Mouse (Mus musculus): ENCODE data around the gene B4galnt2. TPM values are rescaled to one million over a fixed set of nuclear protein-coding genes. Genes with fewer than 3 reads are reported as not detected.

B4galnt2 gene
- polyA plus RNA-seq, 1 experiment, result not detected

- TF ChIP-seq TAL1 (IDR thresholded peaks at IDR 0.05; ENCODE audit: low read length) (no peak), GATA1 (IDR thresholded peaks at IDR 0.05; ENCODE audit: low read length) (no peak)
- Histone ChIP-seq H3K9me3 (ENCODE audit: control insufficient read depth, low read length) (peaks cover 26% of the 10 kb centered on the region), H3K27me3 (ENCODE audit: control insufficient read depth) (peaks cover 85% of the 10 kb centered on the region), H3K36me3 (ENCODE audit: control insufficient read depth) (peaks cover 57% of the 10 kb centered on the region), H3K4me3 (replicated peaks) (no peak overlapping the region), H3K4me1 (ENCODE audit: control insufficient read depth) (peaks cover 87% of the 10 kb centered on the region)
These were observed 83.0 kb downstream of the B4galnt2 start for GRCm38 (mm10) chr11:95831641-95832040.

DNA sequence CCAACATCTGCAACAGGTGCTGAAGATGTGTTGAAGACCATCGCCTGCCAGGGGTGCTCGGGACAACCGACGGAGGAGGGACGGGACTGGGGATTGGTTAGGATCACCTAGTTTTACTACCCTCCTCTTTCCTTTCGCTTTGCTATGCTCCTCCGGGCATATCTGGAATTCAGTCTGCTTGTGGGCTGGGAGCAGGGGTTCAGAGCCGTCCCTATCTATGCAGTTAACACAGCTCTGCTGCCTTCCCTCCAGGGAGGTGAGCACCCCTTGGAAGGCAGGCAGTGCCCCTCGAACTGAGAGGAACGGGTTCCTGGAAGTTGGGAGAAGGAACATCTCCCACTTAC lies 83.4 kb downstream of the B4galnt2 start:
- Histone ChIP-seq H3K27me3 (ENCODE audit: control insufficient read depth) (peaks cover 84% of the 10 kb centered on the region), H3K9me3 (ENCODE audit: control insufficient read depth, low read length) (peaks cover 26% of the 10 kb centered on the region), H3K4me1 (ENCODE audit: control insufficient read depth) (peaks cover 89% of the 10 kb centered on the region), H3K36me3 (ENCODE audit: control insufficient read depth) (peaks cover 57% of the 10 kb centered on the region), H3K4me3 (replicated peaks) (peak overlapping the region; percentile 8)
- TF ChIP-seq GATA1 (IDR thresholded peaks at IDR 0.05; ENCODE audit: low read length) (no peak), TAL1 (IDR thresholded peaks at IDR 0.05; ENCODE audit: low read length) (no peak)

GRCm38 (mm10) chr11:95830411-95831275 lies 84.0 kb downstream of the B4galnt2 start:
- Histone ChIP-seq H3K4me3 (replicated peaks) (peak overlapping the region; percentile 10), H3K9me3 (ENCODE audit: control insufficient read depth, low read length) (peaks cover 26% of the 10 kb centered on the region), H3K4me1 (ENCODE audit: control insufficient read depth) (peaks cover 88% of the 10 kb centered on the region), H3K27me3 (ENCODE audit: control insufficient read depth) (peaks cover 80% of the 10 kb centered on the region), H3K36me3 (ENCODE audit: control insufficient read depth) (peaks cover 57% of the 10 kb centered on the region)
- TF ChIP-seq TAL1 (IDR thresholded peaks at IDR 0.05; ENCODE audit: low read length) (no peak), GATA1 (IDR thresholded peaks at IDR 0.05; ENCODE audit: low read length) (no peak)

DNA sequence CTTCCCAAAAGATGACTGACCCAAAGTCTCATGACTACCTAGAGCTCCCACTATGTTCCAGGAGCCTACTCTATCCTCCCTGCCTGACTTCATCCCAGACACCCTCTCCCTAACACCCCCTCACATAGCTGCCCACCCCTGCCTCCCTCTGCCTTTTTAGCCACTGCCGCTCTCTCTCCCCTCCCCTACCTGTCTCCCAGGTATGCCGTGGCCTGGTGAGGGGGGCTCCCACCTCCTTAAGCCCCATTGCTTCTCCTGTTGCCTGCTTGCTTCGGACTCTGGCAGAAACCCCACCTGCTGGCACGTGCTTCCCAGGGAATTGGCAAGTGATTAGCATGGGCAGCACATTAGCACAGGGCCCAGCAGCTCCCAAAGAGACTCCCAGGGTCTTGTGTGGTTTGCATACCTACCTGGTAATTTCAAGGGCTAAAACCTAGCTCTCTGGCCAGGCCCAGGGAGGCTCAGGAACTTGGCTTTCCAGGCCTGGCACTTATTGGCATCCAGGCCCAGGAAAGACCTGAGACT lies 85.1 kb downstream of the B4galnt2 start:
- H3K9me3 ChIP-seq (ENCODE audit: control insufficient read depth, low read length), result peaks cover 26% of the 10 kb centered on the region
- peaks cover 84% of the 10 kb centered on the region for H3K27me3 ChIP-seq (ENCODE audit: control insufficient read depth)
- H3K36me3 ChIP-seq (ENCODE audit: control insufficient read depth), result peaks cover 57% of the 10 kb centered on the region
- H3K4me3 ChIP-seq (replicated peaks), result no peak overlapping the region
- TF ChIP-seq GATA1 (IDR thresholded peaks at IDR 0.05; ENCODE audit: low read length), result no peak
- TF ChIP-seq TAL1 (IDR thresholded peaks at IDR 0.05; ENCODE audit: low read length), result no peak
- H3K4me1 ChIP-seq (ENCODE audit: control insufficient read depth), result peaks cover 88% of the 10 kb centered on the region

GRCm38 (mm10) chr11:95828181-95828964 lies 86.3 kb downstream of the B4galnt2 start:
- H3K27me3 ChIP-seq (ENCODE audit: control insufficient read depth), result peaks cover 73% of the 10 kb centered on the region
- H3K36me3 ChIP-seq (ENCODE audit: control insufficient read depth), result peaks cover 57% of the 10 kb centered on the region
- peaks cover 86% of the 10 kb centered on the region for H3K4me1 ChIP-seq (ENCODE audit: control insufficient read depth)
- peak overlapping the region; percentile 61 for H3K4me3 ChIP-seq (replicated peaks)
- no peak for TF ChIP-seq TAL1 (IDR thresholded peaks at IDR 0.05; ENCODE audit: low read length)
- no peak for TF ChIP-seq GATA1 (IDR thresholded peaks at IDR 0.05; ENCODE audit: low read length)
- peaks cover 26% of the 10 kb centered on the region for H3K9me3 ChIP-seq (ENCODE audit: control insufficient read depth, low read length)

- peak overlapping the region; percentile 61 for H3K4me3 ChIP-seq (replicated peaks)
- peaks cover 91% of the 10 kb centered on the region for H3K4me1 ChIP-seq (ENCODE audit: control insufficient read depth)
- peaks cover 65% of the 10 kb centered on the region for H3K27me3 ChIP-seq (ENCODE audit: control insufficient read depth)
- H3K9me3 ChIP-seq (ENCODE audit: control insufficient read depth, low read length), result peaks cover 26% of the 10 kb centered on the region
- H3K36me3 ChIP-seq (ENCODE audit: control insufficient read depth), result peaks cover 50% of the 10 kb centered on the region
- TF ChIP-seq GATA1 (IDR thresholded peaks at IDR 0.05; ENCODE audit: low read length) (no peak), TAL1 (IDR thresholded peaks at IDR 0.05; ENCODE audit: low read length) (no peak)
These were observed 87.1 kb downstream of the B4galnt2 start for GRCm38 (mm10) chr11:95827464-95828085.

DNA sequence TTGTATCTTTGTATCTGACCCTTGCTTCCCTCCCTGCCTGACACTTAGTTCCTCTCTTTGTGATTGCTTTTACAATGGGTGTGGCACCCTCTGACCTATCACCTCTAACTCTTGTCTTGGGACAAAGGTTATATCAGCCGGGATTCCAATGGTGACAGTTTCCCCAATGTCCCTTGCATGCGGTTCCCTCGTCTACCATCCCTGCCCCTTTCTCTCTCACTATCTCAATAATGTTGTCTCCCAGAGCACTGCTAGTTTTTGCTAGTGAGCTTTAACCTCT lies 87.6 kb downstream of the B4galnt2 start:
- Histone ChIP-seq H3K27me3 (ENCODE audit: control insufficient read depth) (peaks cover 60% of the 10 kb centered on the region), H3K4me1 (ENCODE audit: control insufficient read depth) (peaks cover 88% of the 10 kb centered on the region), H3K4me3 (replicated peaks) (peak overlapping the region; percentile 61), H3K36me3 (ENCODE audit: control insufficient read depth) (peaks cover 45% of the 10 kb centered on the region), H3K9me3 (ENCODE audit: control insufficient read depth, low read length) (peaks cover 26% of the 10 kb centered on the region)
- TF ChIP-seq TAL1 (IDR thresholded peaks at IDR 0.05; ENCODE audit: low read length) (no peak), GATA1 (IDR thresholded peaks at IDR 0.05; ENCODE audit: low read length) (no peak)

DNA sequence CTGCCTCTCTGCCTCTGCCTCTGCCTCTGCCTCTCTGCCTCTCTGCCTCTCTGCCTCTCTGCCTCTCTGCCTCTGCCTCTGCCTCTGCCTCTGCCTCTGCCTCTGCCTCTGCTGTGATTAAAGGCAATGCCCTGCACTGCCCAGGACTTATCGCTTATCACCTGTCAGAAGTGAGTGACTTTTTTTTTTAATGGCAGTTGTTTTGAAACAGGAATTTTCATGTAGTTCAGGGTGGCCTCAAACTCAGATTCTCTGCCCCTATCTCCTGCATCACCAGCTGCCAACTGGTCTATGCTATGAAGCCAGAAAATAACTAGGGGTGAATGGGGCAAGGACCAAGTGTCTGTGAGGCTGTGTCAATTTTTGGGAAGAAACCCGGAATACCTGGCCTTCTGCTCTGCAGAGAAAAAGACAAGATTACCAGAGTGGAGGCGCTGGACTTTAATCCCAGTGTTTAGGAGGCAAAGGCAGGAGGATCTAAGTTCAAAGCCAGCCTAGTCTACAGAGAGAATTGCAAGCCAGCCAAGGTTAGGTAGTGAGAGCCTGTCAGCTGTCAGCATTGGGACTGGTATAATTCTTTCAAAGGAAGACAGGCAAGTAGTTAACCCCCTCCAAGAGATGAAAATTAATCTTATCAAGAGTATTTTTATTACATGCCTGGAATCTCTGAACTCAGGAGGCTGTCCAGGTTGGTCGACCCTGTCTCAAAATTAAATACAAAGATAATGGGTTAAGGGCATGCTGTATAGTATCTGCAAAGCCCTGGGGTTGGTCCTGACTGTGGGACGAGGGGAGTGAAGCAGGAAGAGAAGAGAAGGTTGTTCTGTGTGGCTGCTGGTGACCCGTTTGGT lies 88.1 kb downstream of the B4galnt2 start:
- H3K4me3 ChIP-seq (replicated peaks), result peak overlapping the region; percentile 61
- peaks cover 55% of the 10 kb centered on the region for H3K27me3 ChIP-seq (ENCODE audit: control insufficient read depth)
- peaks cover 25% of the 10 kb centered on the region for H3K9me3 ChIP-seq (ENCODE audit: control insufficient read depth, low read length)
- TF ChIP-seq TAL1 (IDR thresholded peaks at IDR 0.05; ENCODE audit: low read length) (no peak), GATA1 (IDR thresholded peaks at IDR 0.05; ENCODE audit: low read length) (no peak)
- peaks cover 42% of the 10 kb centered on the region for H3K36me3 ChIP-seq (ENCODE audit: control insufficient read depth)
- H3K4me1 ChIP-seq (ENCODE audit: control insufficient read depth), result peaks cover 90% of the 10 kb centered on the region

Data from erythroblast, embryonic 14.5 days (primary cell).